Mouse (Mus musculus) lung, adult 2 months (tissue): ENCODE measurements around the gene C1ql4. TPM values are rescaled to one million over a fixed set of nuclear protein-coding genes. Genes with fewer than 3 reads are reported as not detected.

Source experiments
- DNase-seq: peaks from one replicate; pipeline ENCODE4 v3.0.0; 2022
- H3K4me1 ChIP-seq: fragments of 200-500 bp; 2 replicates; pipeline ENCODE4 v1.6.1; 2011; ENCODE audit warnings: low read length; ENCODE audit not compliant: control insufficient read depth, insufficient read depth
- H3K4me3 ChIP-seq: fragments of 200-500 bp; replicated peaks from 2 replicates; pipeline ENCODE3; 2011; ENCODE audit warnings: low read depth, mild to moderate bottlenecking, control low read depth, low read length; ENCODE audit errors: extremely low read depth
- CTCF ChIP-seq: fragments of 200-500 bp; IDR thresholded peaks from 2 replicates; pipeline ENCODE4 v1.5.1; 2011; ENCODE audit warnings: mild to moderate bottlenecking, low read length, control low read depth; ENCODE audit not compliant: insufficient read depth
- POLR2A ChIP-seq: fragments of 200-500 bp; IDR thresholded peaks from 2 replicates; pipeline ENCODE4 v1.6.1; 2011; ENCODE audit warnings: low read depth, mild to moderate bottlenecking, control low read depth, low read length, borderline replicate concordance; ENCODE audit errors: extremely low read depth
- WGBS: fragments of 180-500 bp; shearing (Covaris S2); methylation state at CpG from one replicate; pipeline ENCODE4 v1.1.7; 2018; 5-methylcytosine and 5-hydroxymethylcytosine counted together
- polyA plus RNA-seq: library from polyadenylated mRNA; depleted of rRNA; stranded (reverse); fragments of >200 nt; gene quantifications from 2 replicates; pipeline ENCODE4 v1.2.3, GENCODE M21; 2012; rRNA removed

C1ql4 gene
- polyA plus RNA-seq, result not detected in 2 replicates

DNA sequence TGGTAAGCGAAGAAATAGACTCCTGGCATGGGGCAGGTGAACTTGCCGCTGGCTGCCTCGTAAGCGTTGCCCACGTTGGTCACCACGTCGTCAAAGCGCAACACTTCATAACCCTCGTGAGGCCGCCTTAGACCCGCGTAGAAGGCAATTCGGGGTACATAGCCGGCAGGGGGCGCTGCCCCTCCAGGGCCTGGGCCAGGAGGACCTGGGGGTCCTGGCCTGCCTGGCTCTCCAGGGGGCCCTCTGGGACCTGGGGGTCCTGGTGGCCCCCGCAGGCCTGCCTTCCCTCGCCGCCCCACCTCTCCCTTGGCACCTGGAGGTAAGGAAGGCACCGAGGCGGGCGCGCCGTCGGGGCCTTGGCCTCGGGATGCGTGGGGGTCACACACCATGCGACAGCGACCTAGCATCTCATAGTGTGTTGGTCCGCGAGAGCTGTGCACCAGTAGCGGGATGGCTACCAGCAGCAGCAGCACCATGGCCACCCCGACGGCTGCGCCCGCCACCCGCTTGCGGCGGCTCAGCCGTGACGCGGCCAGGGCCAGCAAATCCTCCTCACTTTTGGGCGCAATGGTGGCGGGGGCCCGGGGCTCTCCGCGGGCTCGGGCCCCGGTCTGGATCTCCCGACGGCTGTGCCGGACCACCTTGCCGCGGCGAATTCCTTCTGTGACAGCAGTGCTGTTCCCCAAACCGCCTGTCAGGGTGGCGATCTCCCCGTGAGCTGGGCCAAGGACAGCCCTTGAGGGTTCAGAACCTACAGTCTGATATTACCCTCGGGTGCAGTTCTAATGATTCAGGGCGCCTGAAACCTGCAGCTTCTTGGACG lies at the start of gene C1ql4:
Gene C1ql4 (minus strand): TSS at position 565 of the 823 bp plus-strand sequence.
- DNase-seq, result peak; percentile 36
- 11% methylated on average over 60 of the region's 60 CpGs for WGBS
- peak; percentile 20; the same call in 1 of the 2 replicates for TF ChIP-seq CTCF
- no peak for TF ChIP-seq POLR2A
- Histone ChIP-seq H3K4me3 (no peak within 1 kb of the TSS), H3K4me1 (0 out of 2 replicates have a peak, but pooled peaks cover 2% of the 10 kb centered on the region)

GRCm38 (mm10) chr15:99129956-99130910 lies 42.6 kb upstream of the C1ql4 start:
- WGBS, result 56% methylated on average over 22 of the region's 22 CpGs
- DNase-seq, result no peak

DNA sequence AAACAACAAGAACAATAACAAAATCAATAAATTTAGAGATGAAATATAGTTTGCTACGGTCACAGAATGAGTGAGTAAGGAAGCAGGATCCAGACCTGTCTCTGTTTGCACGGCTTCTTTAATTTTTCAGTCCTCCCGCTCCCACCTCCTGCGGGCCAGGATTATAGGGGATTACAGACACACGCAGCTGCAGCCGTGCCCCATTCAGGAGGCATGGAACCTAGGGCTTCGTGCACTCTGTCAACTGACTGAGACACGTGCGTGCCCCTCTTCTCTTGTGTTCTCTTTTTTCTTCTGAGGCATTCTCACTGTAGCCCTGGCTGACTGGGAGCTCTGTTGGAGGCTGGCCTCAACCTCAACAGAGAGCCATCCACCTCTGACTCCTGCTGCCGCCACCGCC lies 41.8 kb upstream of the C1ql4 start:
- WGBS, result 88% methylated on average over 11 of the region's 11 CpGs
- no peak for DNase-seq
- TF ChIP-seq CTCF (no peak), POLR2A (no peak)
- Histone ChIP-seq H3K4me1 (peaks cover 3% of the 10 kb centered on the region; the same call in 1 of the 2 replicates), H3K4me3 (no peak overlapping the region)

More at GRCm38 (mm10) chr15:99129956-99130910, 42.6 kb upstream of the C1ql4 start:
- TF ChIP-seq CTCF (no peak), POLR2A (no peak)
- Histone ChIP-seq H3K4me3 (no peak overlapping the region), H3K4me1 (peaks cover 3% of the 10 kb centered on the region; the same call in 1 of the 2 replicates)

GRCm38 (mm10) chr15:99127851-99128522 lies 40.4 kb upstream of the C1ql4 start:
- TF ChIP-seq POLR2A, result no peak
- TF ChIP-seq CTCF, result no peak
- no peak for DNase-seq
- Histone ChIP-seq H3K4me1 (peaks cover 3% of the 10 kb centered on the region; the same call in 1 of the 2 replicates), H3K4me3 (no peak overlapping the region)
- 74% methylated on average over 6 of the region's 6 CpGs for WGBS

- Histone ChIP-seq H3K4me1 (peaks cover 3% of the 10 kb centered on the region; the same call in 1 of the 2 replicates), H3K4me3 (peak overlapping the region; percentile 85)
- WGBS, result 2% methylated on average over 34 of the region's 35 CpGs
- peak; percentile 34 for DNase-seq
- TF ChIP-seq POLR2A (no peak), CTCF (no peak)
These were observed 39.3 kb upstream of the C1ql4 start for GRCm38 (mm10) chr15:99126816-99127365.

GRCm38 (mm10) chr15:99126081-99126815 lies 38.6 kb upstream of the C1ql4 start:
- TF ChIP-seq POLR2A, result peak; percentile 21; the same call in 1 of the 2 replicates
- TF ChIP-seq CTCF, result no peak
- H3K4me1 ChIP-seq, result peaks cover 3% of the 10 kb centered on the region; the same call in 1 of the 2 replicates
- under 1% methylated on average over 110 of the region's 115 CpGs for WGBS
- DNase-seq, result peak; percentile 81
- peak overlapping the region; percentile 85 for H3K4me3 ChIP-seq

DNA sequence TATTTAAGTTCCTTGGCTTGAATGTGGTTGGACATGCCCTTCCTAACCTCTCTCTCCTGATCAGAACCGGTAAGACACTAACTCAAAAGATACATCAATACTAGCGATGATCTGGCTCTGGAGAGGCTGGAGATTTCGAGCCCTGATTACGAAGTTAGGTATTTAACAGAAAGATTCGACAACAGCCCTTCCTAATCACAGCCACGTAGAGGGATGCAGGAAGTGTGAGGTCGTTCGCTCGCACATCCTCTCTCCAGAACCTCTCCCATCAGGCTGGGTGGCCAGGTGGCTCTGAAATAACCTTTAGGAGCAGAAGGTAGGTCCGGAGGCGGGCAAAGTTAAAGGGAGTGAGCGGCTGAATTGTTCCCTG lies 38.1 kb upstream of the C1ql4 start, which contains the start of gene Spats2:
Gene Spats2 (plus strand): TSS at position 206 of the 370 bp plus-strand sequence.
- Histone ChIP-seq H3K4me1 (peaks cover 3% of the 10 kb centered on the region; the same call in 1 of the 2 replicates), H3K4me3 (peak within 1 kb of the TSS; percentile 85)
- WGBS, result 1% methylated on average over 12 of the region's 12 CpGs
- no peak for DNase-seq
- TF ChIP-seq CTCF (no peak), POLR2A (no peak)

DNA sequence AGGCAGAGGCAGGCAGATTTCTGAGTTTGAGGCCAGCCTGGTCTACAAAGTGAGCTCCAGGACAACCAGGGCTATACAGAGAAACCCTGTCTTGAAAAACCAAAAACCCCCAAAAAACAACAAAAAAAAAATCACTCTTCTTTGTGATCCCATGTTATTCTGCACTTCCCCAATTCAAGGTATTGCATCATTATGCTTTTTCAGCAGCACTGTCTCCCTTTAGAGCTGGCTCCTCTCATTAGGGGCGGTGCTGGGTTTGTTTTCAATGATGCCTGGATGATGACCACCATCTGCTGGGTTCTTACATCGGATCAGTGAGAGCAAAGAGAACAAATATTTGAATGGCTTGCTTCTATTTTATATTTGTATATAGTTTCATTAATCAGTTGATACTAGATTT lies 35.0 kb upstream of the C1ql4 start:
- peaks cover 3% of the 10 kb centered on the region; the same call in 1 of the 2 replicates for H3K4me1 ChIP-seq
- WGBS, result 68% methylated on average over 2 of the region's 2 CpGs
- DNase-seq, result no peak
- TF ChIP-seq CTCF, result no peak
- no peak for TF ChIP-seq POLR2A
- H3K4me3 ChIP-seq, result no peak overlapping the region
